Mouse (Mus musculus) olfactory bulb, adult 2 months (tissue): Measurements from ENCODE around the gene Btbd35f28. TPM values are rescaled to one million over a fixed set of nuclear protein-coding genes. Genes with fewer than 3 reads are reported as not detected.
"Not testable (repeated sequence)": the region's sequence is repeated elsewhere in the genome, so short reads cannot be mapped to it uniquely, and the experiment has no call there.

ENCODE experiments used
- H3K27ac ChIP-seq: fragments of 200-500 bp; 2 replicates; pipeline ENCODE4 v1.5.1; 2012; ENCODE audit warnings: low read depth, low read length; ENCODE audit not compliant: insufficient read depth
- H3K4me1 ChIP-seq: fragments of 200-500 bp; 2 replicates; pipeline ENCODE4 v1.6.1; 2012; ENCODE audit warnings: low read length; ENCODE audit not compliant: control insufficient read depth, insufficient read depth
- H3K4me3 ChIP-seq: fragments of 200-500 bp; 2 replicates; pipeline ENCODE4 v1.5.1; 2012; ENCODE audit warnings: mild to moderate bottlenecking, low read depth, low read length, moderate library complexity; ENCODE audit not compliant: insufficient read depth
- WGBS: fragments of 180-500 bp; shearing (Covaris S2); methylation state at CpG from one replicate; pipeline ENCODE4 v1.1.7; 2018; 5-methylcytosine and 5-hydroxymethylcytosine counted together
- polyA plus RNA-seq: library from polyadenylated mRNA; stranded (reverse); fragments of >200 nt; gene quantifications from 2 replicates; pipeline ENCODE4 v1.2.4, GENCODE M21; 2012; ENCODE audit warnings: low replicate concordance; ENCODE audit not compliant: missing spikeins, insufficient read depth, insufficient read length

Btbd35f28 gene
- not detected in 2 replicates for polyA plus RNA-seq

GRCm38 (mm10) chrX:4196276-4196675 lies at the start of gene Btbd35f28:
Gene Btbd35f28, plus strand, starts transcription at chrX:4196576.
- WGBS, result 20% methylated on average over 1 of the region's 2 CpGs
- not testable (repeated sequence) for H3K4me3 ChIP-seq, H3K27ac ChIP-seq, H3K4me1 ChIP-seq

Other genes with a start within 250 kb of the Btbd35f28 start
- not detected in 2 replicates for gene Btbd35f16, start 239.6 kb upstream of the Btbd35f28 start, polyA plus RNA-seq
- gene Btbd35f3, start 158.9 kb upstream of the Btbd35f28 start, polyA plus RNA-seq, result not detected in 2 replicates
- not detected in 2 replicates for gene Btbd35f20, start 94.7 kb downstream of the Btbd35f28 start, polyA plus RNA-seq
- gene Btbd35f17, start 174.1 kb downstream of the Btbd35f28 start, polyA plus RNA-seq, result not detected in 2 replicates